Mouse (Mus musculus) testis, adult 2 months (tissue): ENCODE data around the gene Fam192a. TPM values are rescaled to one million over a fixed set of nuclear protein-coding genes. Genes with fewer than 3 reads are reported as not detected.

ENCODE experiments used
- H3K27ac ChIP-seq: fragments of 200-500 bp; 2 replicates; pipeline ENCODE4 v1.5.1; 2012; ENCODE audit warnings: low read depth, low read length; ENCODE audit not compliant: control insufficient read depth, insufficient read depth
- H3K27me3 ChIP-seq: fragments of 200-500 bp; 2 replicates; pipeline ENCODE4 v1.6.1; 2012; ENCODE audit warnings: mild to moderate bottlenecking, low read length, moderate library complexity; ENCODE audit not compliant: control insufficient read depth, insufficient read depth
- H3K36me3 ChIP-seq: fragments of 200-500 bp; 2 replicates; pipeline ENCODE4 v1.6.1; 2012; ENCODE audit warnings: mild to moderate bottlenecking, low read length; ENCODE audit not compliant: control insufficient read depth, insufficient read depth
- H3K4me1 ChIP-seq: fragments of 200-500 bp; 2 replicates; pipeline ENCODE4 v1.6.1; 2012; ENCODE audit warnings: low read length; ENCODE audit not compliant: control insufficient read depth, insufficient read depth
- H3K4me3 ChIP-seq: fragments of 200-500 bp; 2 replicates; pipeline ENCODE4 v1.5.1; 2012; ENCODE audit warnings: low read depth, mild to moderate bottlenecking, low read length, moderate library complexity, mixed read lengths; ENCODE audit not compliant: control insufficient read depth
- CTCF ChIP-seq: fragments of 200-500 bp; IDR thresholded peaks from 2 replicates; pipeline ENCODE4 v1.5.1; 2012; ENCODE audit warnings: low read depth, mild to moderate bottlenecking, inconsistent platforms, low read length, moderate library complexity; ENCODE audit not compliant: control insufficient read depth, insufficient read depth, insufficient replicate concordance
- POLR2A ChIP-seq: fragments of 200-500 bp; IDR thresholded peaks from 2 replicates; pipeline ENCODE4 v1.6.1; 2012; ENCODE audit warnings: low read depth, mild to moderate bottlenecking, inconsistent platforms, low read length, moderate library complexity; ENCODE audit not compliant: control insufficient read depth
- polyA plus RNA-seq: library from polyadenylated mRNA; depleted of rRNA; stranded (reverse); fragments of >200 nt; gene quantifications from 2 replicates; pipeline ENCODE4 v1.2.3, GENCODE M21; 2012

Gene Fam192a
- polyA plus RNA-seq, 1 experiment: 25.1 TPM

- Histone ChIP-seq H3K4me1 (peaks cover 3% of the 10 kb centered on the region), H3K27me3 (no peaks in the 10 kb centered on the region), H3K36me3 (no peaks in the 10 kb centered on the region), H3K27ac (no peak overlapping the region), H3K4me3 (no peak overlapping the region)
- no peak for TF ChIP-seq CTCF
- no peak for TF ChIP-seq POLR2A
Measured at GRCm38 (mm10) chr8:94552696-94553095, 49.1 kb downstream of the Fam192a start.

GRCm38 (mm10) chr8:94551471-94552422 is 50.0 kb downstream of the Fam192a start:
- H3K27ac ChIP-seq: no peak overlapping the region
- peaks cover 3% of the 10 kb centered on the region for H3K4me1 ChIP-seq
- H3K36me3 ChIP-seq: no peaks in the 10 kb centered on the region
- no peak overlapping the region for H3K4me3 ChIP-seq
- no peaks in the 10 kb centered on the region for H3K27me3 ChIP-seq
- TF ChIP-seq CTCF: no peak
- no peak for TF ChIP-seq POLR2A

GRCm38 (mm10) chr8:94549998-94550397 is 51.8 kb downstream of the Fam192a start:
- TF ChIP-seq POLR2A (no peak), CTCF (no peak)
- Histone ChIP-seq H3K27ac (no peak overlapping the region), H3K27me3 (no peaks in the 10 kb centered on the region), H3K36me3 (no peaks in the 10 kb centered on the region), H3K4me3 (no peak overlapping the region), H3K4me1 (peaks cover 3% of the 10 kb centered on the region)

GRCm38 (mm10) chr8:94549482-94549881 is 52.3 kb downstream of the Fam192a start:
- Histone ChIP-seq H3K27me3 (no peaks in the 10 kb centered on the region), H3K36me3 (no peaks in the 10 kb centered on the region), H3K4me1 (peaks cover 3% of the 10 kb centered on the region), H3K4me3 (no peak overlapping the region), H3K27ac (no peak overlapping the region; the same call in 1 of the 2 replicates)
- no peak for TF ChIP-seq POLR2A
- TF ChIP-seq CTCF: no peak

GRCm38 (mm10) chr8:94549041-94549440 is 52.8 kb downstream of the Fam192a start:
- H3K27me3 ChIP-seq: no peaks in the 10 kb centered on the region
- H3K4me3 ChIP-seq: no peak overlapping the region
- TF ChIP-seq POLR2A (no peak), CTCF (no peak)
- no peak overlapping the region for H3K27ac ChIP-seq
- H3K4me1 ChIP-seq: peaks cover 3% of the 10 kb centered on the region
- H3K36me3 ChIP-seq: no peaks in the 10 kb centered on the region

GRCm38 (mm10) chr8:94543981-94544380 is 57.8 kb downstream of the Fam192a start:
- no peaks in the 10 kb centered on the region for H3K27me3 ChIP-seq
- no peaks in the 10 kb centered on the region; the same call in 1 of the 2 replicates for H3K4me1 ChIP-seq
- no peaks in the 10 kb centered on the region for H3K36me3 ChIP-seq
- no peak overlapping the region for H3K27ac ChIP-seq
- no peak overlapping the region for H3K4me3 ChIP-seq
- TF ChIP-seq POLR2A (no peak), CTCF (no peak)

- no peak for TF ChIP-seq CTCF
- TF ChIP-seq POLR2A: no peak
- no peak overlapping the region for H3K27ac ChIP-seq
- no peak overlapping the region for H3K4me3 ChIP-seq
- H3K36me3 ChIP-seq: no peaks in the 10 kb centered on the region
- no peaks in the 10 kb centered on the region for H3K4me1 ChIP-seq
- no peaks in the 10 kb centered on the region for H3K27me3 ChIP-seq
Measured at GRCm38 (mm10) chr8:94540889-94541795, 60.7 kb downstream of the Fam192a start.
